Mouse (Mus musculus): ENCODE measurements around the gene Daglb. TPM values are rescaled to one million over a fixed set of nuclear protein-coding genes. Genes with fewer than 3 reads are reported as not detected.

Gene Daglb
- 12.4 TPM in 2 replicates for total RNA-seq (2014; rRNA removed)
- 14.9 and 17.4 TPM in 2 replicates for polyA plus RNA-seq (2012; rRNA removed)

DNA sequence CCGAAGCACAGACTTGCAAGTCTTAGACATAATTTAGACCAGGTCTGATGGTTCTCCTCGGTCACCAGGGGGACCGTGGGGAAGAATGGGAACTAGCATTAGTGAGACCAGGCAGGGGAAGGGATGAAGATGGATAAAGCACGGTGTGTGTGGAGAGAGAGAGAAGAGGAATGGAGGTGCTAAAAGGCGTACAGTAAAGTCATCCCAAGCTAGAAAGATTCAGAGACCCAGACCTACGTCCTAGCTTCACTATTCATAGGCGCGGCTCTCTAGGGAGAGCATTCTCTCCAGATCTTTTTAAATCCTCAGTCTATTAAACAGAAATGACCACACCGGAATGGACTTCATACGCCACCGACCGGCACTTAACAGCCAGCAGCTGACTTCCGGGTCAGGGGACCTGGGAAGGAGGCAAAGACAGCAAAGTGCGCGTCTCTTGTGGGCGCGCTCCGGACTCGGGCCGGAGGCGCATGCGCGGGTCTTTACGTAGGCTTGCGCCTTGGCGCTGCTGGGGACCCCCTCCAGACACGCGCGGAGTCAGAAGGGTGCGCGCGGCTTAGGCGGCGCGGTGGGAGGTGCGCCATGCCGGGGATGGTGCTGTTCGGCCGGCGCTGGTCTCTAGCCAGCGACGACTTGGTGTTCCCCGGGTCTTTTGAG, at the start of gene Daglb:
TSS of gene Daglb (plus strand) at position 485 of the 657 bp plus-strand sequence.
- DNase-seq (ENCODE audit: extremely low read depth, low read depth, low spot score), result peak; percentile 78
- TF ChIP-seq POLR2A (IDR thresholded peaks at IDR 0.05; ENCODE audit: extremely low read depth, insufficient read depth, low read length) (0 out of 2 replicates have a peak, but pooled peaks have one; percentile 38), CTCF (IDR thresholded peaks at IDR 0.05; ENCODE audit: low read depth, low read length) (no peak)
- Histone ChIP-seq H3K36me3 (ENCODE audit: control insufficient read depth, insufficient read depth, low read length) (no peaks in the 10 kb centered on the region), H3K4me3 (ENCODE audit: insufficient read depth, low read depth, low read length) (peak within 1 kb of the TSS; percentile 72), H3K79me2 (ENCODE audit: control insufficient read depth, insufficient read depth, low read length) (no peaks in the 10 kb centered on the region), H3K27ac (replicated peaks; ENCODE audit: insufficient read depth, low read depth, low read length) (peak within 1 kb of the TSS; percentile 22), H3K9ac (ENCODE audit: low read depth, low read length) (peak within 1 kb of the TSS; percentile 78), H3K4me1 (ENCODE audit: control insufficient read depth, insufficient read depth, low read length) (no peaks in the 10 kb centered on the region; the same call in 1 of the 2 replicates), H3K27me3 (ENCODE audit: control insufficient read depth, insufficient read depth, low read length) (no peaks in the 10 kb centered on the region)
- 3% methylated on average over 43 of the region's 43 CpGs for WGBS

DNA sequence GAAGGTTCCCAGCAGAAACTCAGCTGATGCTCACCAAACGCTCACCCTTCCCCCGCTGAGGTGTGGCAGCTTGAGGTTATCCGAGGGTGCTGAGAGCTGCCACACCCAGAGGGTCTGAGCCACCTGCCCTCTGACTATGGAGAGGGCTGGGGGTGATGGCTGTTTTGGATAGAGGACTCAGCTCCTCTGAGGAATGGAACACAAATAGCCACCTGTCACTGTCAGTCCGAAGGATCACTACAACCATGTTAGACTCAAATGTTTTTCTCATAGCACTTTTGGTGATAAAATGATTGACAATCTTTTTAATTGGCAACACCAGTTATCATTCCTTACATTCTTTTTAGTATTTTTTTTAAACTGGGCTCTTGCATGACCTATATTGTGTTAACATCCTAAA, 42.9 kb upstream of the Daglb start:
- Histone ChIP-seq H3K36me3 (ENCODE audit: control insufficient read depth, insufficient read depth, low read length) (peaks cover 42% of the 10 kb centered on the region), H3K79me2 (ENCODE audit: control insufficient read depth, insufficient read depth, low read length) (0 out of 2 replicates have a peak, but pooled peaks cover 3% of the 10 kb centered on the region), H3K27me3 (ENCODE audit: control insufficient read depth, insufficient read depth, low read length) (no peaks in the 10 kb centered on the region), H3K27ac (replicated peaks; ENCODE audit: insufficient read depth, low read depth, low read length) (no peak overlapping the region), H3K4me3 (ENCODE audit: insufficient read depth, low read depth, low read length) (no peak overlapping the region), H3K4me1 (ENCODE audit: control insufficient read depth, insufficient read depth, low read length) (peaks cover 2% of the 10 kb centered on the region; the same call in 1 of the 2 replicates), H3K9ac (ENCODE audit: low read depth, low read length) (no peak overlapping the region)
- no peak for DNase-seq (ENCODE audit: extremely low read depth, low read depth, low spot score)
- WGBS, result 72% methylated on average over 4 of the region's 4 CpGs
- TF ChIP-seq POLR2A (IDR thresholded peaks at IDR 0.05; ENCODE audit: extremely low read depth, insufficient read depth, low read length) (no peak), CTCF (IDR thresholded peaks at IDR 0.05; ENCODE audit: low read depth, low read length) (no peak)

DNA sequence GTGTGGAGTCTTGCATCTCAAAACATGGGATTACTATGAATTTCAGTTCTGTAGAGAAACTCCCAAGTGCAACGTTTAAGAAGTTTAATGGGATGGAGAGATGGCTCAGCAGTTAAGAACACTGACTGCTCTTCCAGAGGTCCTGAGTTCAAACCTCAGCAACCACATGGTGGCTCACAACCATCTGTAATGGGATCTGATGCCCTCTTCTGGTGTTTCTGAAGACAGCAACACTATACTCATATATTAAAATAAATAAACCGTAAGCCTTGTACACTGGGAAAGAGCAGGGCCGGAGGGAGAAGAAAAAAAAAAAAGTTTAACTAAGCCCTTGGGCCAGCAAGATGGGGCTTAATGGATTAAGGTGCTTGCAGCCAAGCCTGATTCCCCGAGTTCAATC, 41.4 kb upstream of the Daglb start:
- Histone ChIP-seq H3K36me3 (ENCODE audit: control insufficient read depth, insufficient read depth, low read length) (peaks cover 30% of the 10 kb centered on the region), H3K79me2 (ENCODE audit: control insufficient read depth, insufficient read depth, low read length) (no peaks in the 10 kb centered on the region), H3K27me3 (ENCODE audit: control insufficient read depth, insufficient read depth, low read length) (no peaks in the 10 kb centered on the region), H3K4me3 (ENCODE audit: insufficient read depth, low read depth, low read length) (no peak overlapping the region), H3K4me1 (ENCODE audit: control insufficient read depth, insufficient read depth, low read length) (peaks cover 2% of the 10 kb centered on the region; the same call in 1 of the 2 replicates), H3K9ac (ENCODE audit: low read depth, low read length) (no peak overlapping the region), H3K27ac (replicated peaks; ENCODE audit: insufficient read depth, low read depth, low read length) (no peak overlapping the region)
- TF ChIP-seq CTCF (IDR thresholded peaks at IDR 0.05; ENCODE audit: low read depth, low read length) (no peak), POLR2A (IDR thresholded peaks at IDR 0.05; ENCODE audit: extremely low read depth, insufficient read depth, low read length) (no peak)
- DNase-seq (ENCODE audit: extremely low read depth, low read depth, low spot score), result no peak
- 76% methylated on average over 4 of the region's 4 CpGs for WGBS

DNA sequence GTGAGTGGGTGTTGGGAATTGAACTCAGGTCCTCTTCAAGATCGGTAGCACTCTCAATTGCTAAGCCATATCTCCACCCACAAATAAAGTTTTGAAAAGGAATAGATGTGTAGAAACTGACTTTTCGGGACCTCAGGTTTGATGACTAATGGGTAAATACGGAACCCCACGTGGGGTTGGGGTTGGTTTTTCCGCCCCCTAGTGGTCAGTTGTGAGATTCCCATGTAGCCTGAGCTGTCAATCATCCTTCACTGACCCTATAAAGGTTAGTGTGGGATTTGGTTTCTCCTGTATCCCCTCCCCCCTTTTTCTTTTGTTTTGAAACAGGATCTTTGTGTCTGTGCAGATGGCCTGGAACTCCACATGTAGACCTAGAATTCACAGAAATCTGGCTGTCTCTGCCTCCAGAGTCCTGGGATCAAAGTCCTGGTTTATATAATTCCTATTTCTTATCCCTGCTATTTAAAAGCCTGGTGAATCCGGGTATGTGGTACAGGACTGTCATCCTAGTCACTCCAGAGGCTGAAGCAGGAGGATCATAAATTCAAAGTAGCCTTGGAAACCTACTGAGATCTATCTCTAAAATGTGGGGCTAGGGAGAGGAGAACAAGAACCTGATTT, 40.4 kb upstream of the Daglb start:
- no peak overlapping the region; the same call in 1 of the 2 replicates for H3K27ac ChIP-seq (replicated peaks; ENCODE audit: insufficient read depth, low read depth, low read length)
- TF ChIP-seq CTCF (IDR thresholded peaks at IDR 0.05; ENCODE audit: low read depth, low read length) (peak; percentile 71), POLR2A (IDR thresholded peaks at IDR 0.05; ENCODE audit: extremely low read depth, insufficient read depth, low read length) (no peak)
- no peak overlapping the region for H3K9ac ChIP-seq (ENCODE audit: low read depth, low read length)
- WGBS, result 3% methylated on average over 6 of the region's 6 CpGs
- DNase-seq (ENCODE audit: extremely low read depth, low read depth, low spot score), result peak; percentile 62
- H3K4me1 ChIP-seq (ENCODE audit: control insufficient read depth, insufficient read depth, low read length), result peaks cover 2% of the 10 kb centered on the region; the same call in 1 of the 2 replicates
- H3K27me3 ChIP-seq (ENCODE audit: control insufficient read depth, insufficient read depth, low read length), result no peaks in the 10 kb centered on the region
- no peaks in the 10 kb centered on the region for H3K79me2 ChIP-seq (ENCODE audit: control insufficient read depth, insufficient read depth, low read length)
- H3K36me3 ChIP-seq (ENCODE audit: control insufficient read depth, insufficient read depth, low read length), result peaks cover 23% of the 10 kb centered on the region; the same call in 1 of the 2 replicates
- no peak overlapping the region for H3K4me3 ChIP-seq (ENCODE audit: insufficient read depth, low read depth, low read length)

DNA sequence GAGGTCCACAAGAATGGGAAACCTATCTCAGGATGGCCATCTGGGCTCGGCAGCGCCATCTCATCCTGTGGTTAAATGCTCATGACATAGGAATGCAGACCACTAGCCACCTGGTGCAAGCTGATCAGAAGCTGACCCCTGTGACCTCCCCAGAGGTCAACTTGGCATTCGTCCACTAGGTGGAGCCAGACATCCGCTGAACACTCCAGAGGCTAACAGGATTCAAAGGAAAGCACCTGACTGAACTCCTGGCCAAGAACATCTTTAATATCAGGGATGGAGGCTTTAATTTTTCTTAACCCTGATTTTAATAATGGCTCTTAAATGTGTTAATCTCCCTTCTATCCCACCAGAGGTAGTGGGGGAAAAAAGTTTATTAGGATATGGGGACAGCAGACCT, 30.0 kb upstream of the Daglb start:
- no peaks in the 10 kb centered on the region for H3K36me3 ChIP-seq (ENCODE audit: control insufficient read depth, insufficient read depth, low read length)
- DNase-seq (ENCODE audit: extremely low read depth, low read depth, low spot score), result peak; percentile 58
- no peak overlapping the region for H3K4me3 ChIP-seq (ENCODE audit: insufficient read depth, low read depth, low read length)
- H3K27me3 ChIP-seq (ENCODE audit: control insufficient read depth, insufficient read depth, low read length), result no peaks in the 10 kb centered on the region
- no peaks in the 10 kb centered on the region for H3K4me1 ChIP-seq (ENCODE audit: control insufficient read depth, insufficient read depth, low read length)
- 2% methylated on average over 4 of the region's 4 CpGs for WGBS
- no peak overlapping the region for H3K9ac ChIP-seq (ENCODE audit: low read depth, low read length)
- H3K27ac ChIP-seq (replicated peaks; ENCODE audit: insufficient read depth, low read depth, low read length), result no peak overlapping the region
- no peaks in the 10 kb centered on the region for H3K79me2 ChIP-seq (ENCODE audit: control insufficient read depth, insufficient read depth, low read length)
- TF ChIP-seq POLR2A (IDR thresholded peaks at IDR 0.05; ENCODE audit: extremely low read depth, insufficient read depth, low read length), result no peak
- TF ChIP-seq CTCF (IDR thresholded peaks at IDR 0.05; ENCODE audit: low read depth, low read length), result peak; percentile 95

All from liver, adult 2 months (tissue).